Mouse (Mus musculus): ENCODE data around the gene Crocc2. TPM values are rescaled to one million over a fixed set of nuclear protein-coding genes. Genes with fewer than 3 reads are reported as not detected.

Gene Crocc2
- total RNA-seq, 2 experiments from 2014 or later, result 0.19 to 0.37 TPM

DNA sequence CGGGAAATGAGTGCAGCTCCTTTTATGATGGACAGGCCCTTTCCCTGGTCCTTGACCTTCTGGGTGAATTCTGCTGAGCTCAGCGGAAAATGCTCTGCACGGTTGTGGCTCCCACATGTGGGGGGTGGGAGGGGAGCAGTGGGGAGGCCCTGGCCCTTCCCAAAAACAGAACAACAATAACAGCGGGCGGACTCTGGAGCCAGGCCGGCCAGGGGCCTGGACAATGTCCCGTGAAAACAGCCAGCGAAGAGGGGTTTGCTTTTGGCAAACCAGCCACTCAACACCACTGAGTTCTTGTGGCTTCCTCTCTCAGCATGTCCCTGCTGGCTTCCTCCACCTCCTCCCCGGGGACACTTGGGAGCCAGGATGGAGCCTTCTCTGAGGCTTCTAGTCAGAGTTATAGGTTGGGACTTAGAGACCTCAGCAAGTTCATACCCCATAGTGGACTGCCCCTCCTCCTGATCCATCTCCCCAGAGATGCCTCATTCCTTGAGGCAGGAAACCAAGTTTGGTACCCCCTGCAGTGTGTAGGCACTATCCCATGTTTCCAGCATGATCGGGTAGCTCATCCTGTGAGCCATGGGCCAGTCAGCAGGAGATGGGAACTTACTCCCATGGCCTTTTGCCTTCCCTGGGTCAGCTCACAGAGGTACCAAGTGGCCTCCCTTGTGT lies 43.2 kb downstream of the Crocc2 start:
- peak; percentile 58 to 62 for DNase-seq
- intact Hi-C loops (cut with DNase I), result loop anchor here (2.0 kb wide), 1 partner anchor 33 kb away; no protein-coding TSS in a partner anchor

DNA sequence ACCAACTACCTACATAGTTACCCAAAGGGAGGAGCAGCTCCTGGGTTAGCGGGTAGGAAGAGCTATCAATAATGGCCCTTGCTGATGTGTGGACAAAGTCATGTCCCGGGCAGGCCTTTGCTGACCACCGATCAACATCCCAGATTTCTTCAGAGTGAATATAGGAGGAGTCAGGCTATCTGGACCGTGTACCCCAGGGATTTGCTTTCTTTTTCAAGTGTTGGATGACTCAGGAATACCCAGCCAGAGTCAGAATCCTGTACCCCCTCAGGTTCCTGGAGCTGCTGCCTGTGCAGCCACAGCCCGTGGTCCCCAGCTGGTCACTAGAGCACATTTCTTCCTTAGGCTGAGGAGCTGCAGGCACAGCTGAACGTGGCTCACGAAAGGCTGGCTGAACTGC lies 43.9 kb downstream of the Crocc2 start:
- intact Hi-C loops (cut with DNase I), result no loop called here
- DNase-seq, result no peak

- no peak for DNase-seq
- intact Hi-C loops (cut with DNase I), result no loop called here
These were observed 46.1 kb downstream of the Crocc2 start for GRCm38 (mm10) chr1:93214612-93215011.

DNA sequence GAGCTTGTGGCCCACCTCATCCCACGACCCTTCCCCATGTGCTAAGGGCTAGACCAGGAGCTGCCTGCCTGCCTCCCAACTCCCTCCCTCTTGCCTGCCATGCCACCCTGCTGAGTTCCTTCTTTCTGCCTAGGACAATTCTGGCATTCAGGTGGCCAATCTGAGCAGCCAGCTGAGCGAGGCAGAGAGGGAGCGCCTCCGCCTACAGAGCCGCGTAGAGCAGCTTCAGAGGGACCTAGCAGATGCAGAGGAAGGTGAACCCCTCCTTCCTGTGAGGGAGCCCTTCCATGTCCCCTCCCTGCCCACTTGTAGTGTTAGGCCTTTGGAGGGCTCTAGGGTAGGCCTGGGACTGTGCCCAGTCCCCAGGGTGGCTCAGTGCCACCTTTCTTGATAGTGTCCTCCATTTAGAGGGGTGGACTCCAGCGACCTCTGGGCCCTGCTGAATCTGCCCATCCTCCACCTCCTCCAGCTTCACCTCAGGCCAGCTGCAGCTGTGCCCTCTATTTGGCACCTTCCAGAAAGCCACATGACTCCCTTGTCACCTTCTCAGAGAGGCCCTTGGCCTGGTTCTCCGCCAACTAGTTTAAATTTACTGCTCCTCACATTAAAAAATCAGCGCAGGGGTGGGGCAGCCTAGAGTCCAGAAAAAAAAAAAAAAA lies 48.4 kb downstream of the Crocc2 start:
- intact Hi-C loops (cut with DNase I), result no loop called here
- peak; percentile 71 to 80 for DNase-seq

- DNase-seq, result peak; percentile 53 to 54
- intact Hi-C loops (cut with DNase I), result no loop called here
These were observed 49.0 kb downstream of the Crocc2 start for GRCm38 (mm10) chr1:93217530-93217929.

GRCm38 (mm10) chr1:93220776-93221175 lies 52.3 kb downstream of the Crocc2 start:
- intact Hi-C loops (cut with DNase I), result no loop called here
- no peak for DNase-seq

DNA sequence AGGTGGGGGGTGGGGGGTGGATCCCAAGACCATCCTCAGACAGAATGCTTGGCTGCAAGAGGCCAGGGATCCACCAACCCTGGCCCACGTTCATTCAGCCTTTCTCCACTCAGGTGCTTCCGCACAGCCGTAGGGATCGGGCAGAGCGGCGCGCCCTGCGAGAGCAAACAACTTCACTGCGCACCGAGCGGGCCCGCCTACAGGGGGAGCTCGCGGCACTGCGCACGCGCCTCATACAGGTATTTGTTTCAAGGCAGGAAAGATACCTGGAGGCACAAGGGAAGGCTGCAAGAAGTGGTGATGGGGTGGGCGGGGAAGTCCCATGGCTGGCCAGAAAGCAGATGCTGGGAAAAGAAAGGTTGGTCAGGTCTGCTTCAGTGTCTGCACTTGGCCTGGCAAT lies 55.4 kb downstream of the Crocc2 start:
- peak in 1 of 2 experiments; percentile 57 for DNase-seq
- intact Hi-C loops (cut with DNase I), result no loop called here

- intact Hi-C loops (cut with DNase I), result no loop called here
These were observed 56.7 kb downstream of the Crocc2 start for GRCm38 (mm10) chr1:93225226-93225625.

GRCm38 (mm10) chr1:93225731-93226520 lies 57.4 kb downstream of the Crocc2 start:
- DNase-seq, result no peak
- intact Hi-C loops (cut with DNase I), result no loop called here

More at GRCm38 (mm10) chr1:93225226-93225625, 56.7 kb downstream of the Crocc2 start:
- no peak for DNase-seq

GRCm38 (mm10) chr1:93227303-93227975 lies 58.9 kb downstream of the Crocc2 start:
- intact Hi-C loops (cut with DNase I), result no loop called here
- DNase-seq, result no peak

DNA sequence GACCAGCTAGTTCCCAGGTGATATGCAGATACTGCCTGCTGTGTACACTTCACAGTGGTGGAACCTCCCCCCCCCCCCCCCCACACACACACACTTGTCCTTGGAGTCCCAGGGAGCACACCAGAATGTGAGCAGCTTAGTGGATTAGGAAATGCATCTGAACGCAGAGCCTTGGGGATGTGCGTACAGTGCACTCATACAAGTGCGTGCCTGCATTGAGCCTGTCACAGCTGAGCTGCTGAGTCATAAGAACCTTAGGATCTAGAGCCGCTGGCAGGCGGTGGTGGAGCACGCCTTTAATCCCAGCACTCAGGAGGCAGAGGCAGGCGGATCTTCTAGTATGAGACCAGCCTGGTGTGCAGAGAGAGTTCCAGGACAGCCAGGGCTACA lies 59.4 kb downstream of the Crocc2 start:
- DNase-seq, result no peak
- intact Hi-C loops (cut with DNase I), result no loop called here

GRCm38 (mm10) chr1:93229221-93229620 lies 60.7 kb downstream of the Crocc2 start:
- intact Hi-C loops (cut with DNase I), result no loop called here

GRCm38 (mm10) chr1:93229626-93230025 lies 61.1 kb downstream of the Crocc2 start:
- no peak for DNase-seq
- intact Hi-C loops (cut with DNase I), result no loop called here

More at GRCm38 (mm10) chr1:93229221-93229620, 60.7 kb downstream of the Crocc2 start:
- DNase-seq, result no peak

DNA sequence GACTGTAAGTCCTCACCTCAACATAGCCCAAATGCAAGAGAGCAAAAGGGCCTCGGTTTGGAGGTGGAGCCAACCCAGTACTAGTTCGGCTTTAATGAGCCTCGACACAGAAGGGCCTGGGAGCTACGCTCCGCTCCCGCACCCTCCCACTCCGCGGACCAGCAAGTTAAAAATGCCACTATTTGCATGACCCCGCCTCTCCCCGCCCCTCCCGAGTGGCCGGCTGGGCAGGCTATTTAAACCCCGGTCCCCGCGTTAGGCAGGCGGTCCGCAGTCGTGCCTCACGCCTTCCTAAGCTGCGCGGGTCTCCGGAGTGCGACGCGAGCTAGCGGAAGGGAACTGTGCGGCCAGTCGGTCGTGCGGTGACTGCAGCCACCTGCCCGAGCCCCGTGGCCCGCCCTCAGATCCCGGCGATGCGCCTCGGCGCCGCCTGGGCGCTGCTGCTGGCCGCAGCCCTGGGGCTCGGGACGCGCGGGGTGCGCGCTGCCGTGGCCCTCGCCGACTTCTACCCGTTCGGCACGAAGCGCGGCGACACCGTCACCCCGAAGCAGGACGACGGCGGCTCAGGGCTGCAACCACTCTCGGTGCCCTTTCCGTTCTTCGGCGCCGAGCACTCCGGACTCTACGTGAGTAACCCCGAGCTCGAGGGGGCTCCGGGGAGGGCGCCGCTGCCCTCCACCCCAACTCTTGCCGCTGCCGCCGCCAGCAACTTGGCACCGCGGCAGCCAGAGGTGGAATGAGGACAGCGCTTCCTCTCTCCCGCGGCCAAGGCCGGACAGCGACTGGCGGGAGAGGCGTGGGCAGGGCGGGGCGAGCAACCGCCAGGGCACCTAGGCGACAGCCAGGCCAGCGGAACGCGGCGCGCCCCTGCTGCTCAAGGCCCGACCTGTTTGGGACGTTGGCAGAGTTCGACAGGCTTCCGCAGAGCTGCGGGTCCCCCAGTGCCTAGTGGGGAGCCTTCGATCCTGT lies 67.3 kb downstream of the Crocc2 start, which contains the start of gene Sned1:
TSS of gene Sned1 (plus strand) at position 266 of the 969 bp plus-strand sequence.
- DNase-seq, result peak; percentile 93 to 95
- intact Hi-C loops (cut with DNase I), result loop anchor here (2.0 kb wide), 1 partner anchor 61 kb away; no protein-coding TSS in a partner anchor

GRCm38 (mm10) chr1:93236545-93236924 lies 68.0 kb downstream of the Crocc2 start:
- intact Hi-C loops (cut with DNase I), result loop anchor here (2.0 kb wide), 1 partner anchor 62 kb away; no protein-coding TSS in a partner anchor
- no peak for DNase-seq

DNA sequence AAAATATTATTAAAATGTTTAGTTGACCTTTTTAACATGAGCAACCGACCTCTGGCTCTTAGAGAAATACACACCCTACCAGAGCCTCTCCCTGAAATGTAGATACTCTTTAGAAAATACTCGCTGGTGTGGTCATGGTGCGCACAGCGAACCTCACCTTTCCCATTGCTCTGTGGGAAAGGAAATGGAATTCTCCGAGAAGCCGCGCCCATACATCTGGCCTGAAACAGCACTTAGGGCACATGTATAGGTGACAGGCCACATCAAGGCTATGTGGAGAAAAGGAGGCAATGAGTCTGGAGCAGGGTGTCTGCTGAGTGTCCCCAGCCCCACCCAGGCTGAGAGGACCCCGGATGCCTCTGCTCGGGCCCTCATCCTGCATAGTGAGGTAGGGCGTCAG lies 69.2 kb downstream of the Crocc2 start:
- intact Hi-C loops (cut with DNase I), result loop anchor here (2.0 kb wide), 1 partner anchor 63 kb away; no protein-coding TSS in a partner anchor
- DNase-seq, result no peak

- DNase-seq, result peak in 1 of 2 experiments; percentile 32
- intact Hi-C loops (cut with DNase I), result no loop called here
These were observed 69.7 kb downstream of the Crocc2 start for GRCm38 (mm10) chr1:93238201-93238600.

- intact Hi-C loops (cut with DNase I), result no loop called here
- peak; percentile 43 to 51 for DNase-seq
These were observed 77.4 kb downstream of the Crocc2 start for GRCm38 (mm10) chr1:93245936-93246335.

DNA sequence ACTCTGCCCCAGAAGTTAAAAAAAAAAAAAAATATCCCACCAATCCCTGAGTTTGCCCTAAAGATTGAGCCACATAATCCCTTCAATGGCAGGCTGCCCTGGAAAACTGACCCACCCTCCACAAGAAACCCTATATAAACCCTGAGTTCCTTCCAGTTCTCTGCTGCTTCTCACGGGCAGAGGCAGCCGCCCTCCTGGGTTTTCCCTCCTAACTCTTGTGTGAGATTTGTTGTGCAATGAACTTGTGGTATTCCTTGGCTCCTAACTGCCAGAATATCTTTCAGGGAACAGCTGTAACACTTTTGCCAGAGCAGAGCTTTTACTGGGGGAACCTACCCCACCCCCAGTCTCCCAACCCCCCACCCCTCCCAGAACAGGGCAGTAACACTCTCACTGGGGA lies 84.1 kb downstream of the Crocc2 start:
- intact Hi-C loops (cut with DNase I), result no loop called here
- DNase-seq, result no peak
